Mouse (Mus musculus) hematopoietic stem cell, adult 5-6 weeks (primary cell): ENCODE results near the gene Rims1. TPM values are rescaled to one million over a fixed set of nuclear protein-coding genes. Genes with fewer than 3 reads are reported as not detected.
A peak's percentile ranks its signal among the peaks of the same experiment; 100 is the strongest.

Source experiments
- ATAC-seq, 2 experiments: fragments of 125-278 bp in 1 of 2; replicated peaks in 1 of 2; 2 replicates each; pipeline ENCODE4 v1.8.0; 2016 to 2017; ENCODE audit warnings: inconsistent platforms in 2 of 2, mild to moderate bottlenecking in 2 of 2, moderate number of reproducible peaks in 2 of 2, low read depth in 1 of 2, moderate TSS enrichment in 1 of 2; ENCODE audit not compliant: low FRiP score in 2 of 2, poor library complexity in 2 of 2, severe bottlenecking in 2 of 2, insufficient read depth in 1 of 2, low TSS enrichment in 1 of 2
- total RNA-seq: library from RNA; stranded (forward); fragments of 172-1452, 232-1000 nt; gene quantifications from 2 replicates; pipeline ENCODE4 v1.2.3, GENCODE M21; 2017

Rims1 gene
- total RNA-seq, 1 experiment from 2014 or later, result not detected

DNA sequence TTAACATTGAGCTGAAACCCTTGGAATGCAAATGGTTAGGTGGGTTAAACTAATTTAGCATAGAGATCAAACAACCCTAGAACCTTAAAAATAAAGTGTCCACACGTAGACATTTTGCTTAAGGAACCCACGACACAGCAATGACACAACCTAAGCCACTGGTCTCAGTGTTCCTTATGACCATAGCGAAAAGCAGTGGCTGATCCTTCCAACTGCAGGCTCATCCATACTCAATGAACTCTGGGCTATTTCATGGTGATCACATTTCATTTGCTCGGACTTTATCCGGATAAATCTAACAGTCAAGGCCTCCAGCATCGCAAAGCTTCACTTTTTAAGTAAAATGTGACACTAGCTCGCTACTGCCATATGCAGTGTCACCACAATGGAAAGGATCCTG is 494.3 kb downstream of the Rims1 start:
- no peak for ATAC-seq

DNA sequence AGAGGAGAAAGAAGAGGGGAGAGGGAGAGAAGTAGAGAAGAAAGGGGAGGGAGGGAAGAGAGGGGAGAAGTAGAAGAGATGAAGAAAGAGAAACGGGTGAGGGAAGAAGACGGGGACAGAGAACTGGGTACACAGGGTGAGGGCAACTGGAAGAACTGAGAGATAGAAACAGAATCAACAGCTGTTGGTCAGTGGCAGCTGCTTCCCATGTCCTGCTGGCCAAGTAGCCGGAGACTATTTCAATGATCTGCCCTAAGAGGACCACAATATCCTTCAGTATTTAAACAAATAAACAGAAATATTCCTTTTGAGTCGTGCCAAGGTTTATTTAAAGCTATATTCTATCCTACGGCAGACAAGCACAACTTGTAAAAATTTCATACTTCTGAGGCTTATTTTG is 499.3 kb downstream of the Rims1 start:
- no peak for ATAC-seq

DNA sequence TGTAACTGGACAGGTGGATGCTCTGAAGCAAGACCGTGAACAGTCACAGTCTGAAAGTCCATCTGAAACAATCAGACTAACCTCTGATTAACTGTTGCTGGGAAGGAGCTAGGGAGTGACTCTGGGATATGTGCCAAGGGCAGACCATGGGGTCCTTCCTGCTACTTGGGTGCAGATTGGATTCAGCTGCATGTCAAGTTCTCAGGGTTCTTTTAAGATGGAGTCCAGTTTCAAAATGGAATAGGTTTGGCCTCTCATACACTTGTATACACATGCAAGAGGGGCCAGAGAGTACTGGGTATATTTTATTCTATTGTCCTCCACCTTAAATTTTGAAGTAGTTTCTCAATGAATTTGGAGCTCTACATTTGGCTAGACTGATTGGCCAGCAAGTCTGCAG is 499.9 kb downstream of the Rims1 start:
- no peak for ATAC-seq

DNA sequence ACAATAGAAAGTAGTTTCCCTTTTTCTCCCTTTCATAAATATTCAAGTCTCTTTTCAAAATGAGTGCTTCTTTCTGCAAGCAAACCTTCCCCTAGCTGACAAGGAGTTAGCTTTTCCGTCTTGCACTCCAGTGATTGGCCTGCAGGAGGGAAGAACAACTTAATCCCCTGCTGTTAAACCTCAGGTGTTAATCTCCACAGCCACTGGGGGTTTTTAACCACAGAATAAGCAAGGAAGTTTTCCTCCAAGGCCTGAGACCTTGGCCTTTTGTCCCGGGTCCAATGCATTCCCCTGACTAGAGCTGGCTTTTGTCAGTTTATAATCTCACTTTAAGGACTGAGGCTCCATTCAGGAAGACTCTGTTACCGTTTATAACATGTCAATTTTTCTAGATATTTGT is 511.8 kb downstream of the Rims1 start:
- ATAC-seq, result no peak

DNA sequence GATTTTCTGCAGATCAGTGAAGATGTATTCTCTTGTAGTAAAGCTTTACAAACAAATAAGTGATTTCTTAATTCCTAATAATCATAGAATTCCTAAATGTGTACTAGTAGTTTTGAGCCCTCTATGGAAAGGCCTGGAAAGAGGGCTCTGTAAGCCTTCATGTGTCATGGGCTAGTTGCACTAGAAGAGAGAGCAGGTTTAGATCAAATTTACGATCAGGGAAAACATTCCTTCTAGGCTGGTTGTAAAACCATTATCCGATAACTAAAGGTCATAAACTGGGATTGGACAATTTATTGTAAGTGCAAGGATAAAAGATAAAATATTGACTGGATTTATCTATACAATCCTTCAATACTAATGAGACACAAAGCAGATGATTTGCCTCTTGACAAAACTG is 512.5 kb downstream of the Rims1 start:
- ATAC-seq, result no peak

DNA sequence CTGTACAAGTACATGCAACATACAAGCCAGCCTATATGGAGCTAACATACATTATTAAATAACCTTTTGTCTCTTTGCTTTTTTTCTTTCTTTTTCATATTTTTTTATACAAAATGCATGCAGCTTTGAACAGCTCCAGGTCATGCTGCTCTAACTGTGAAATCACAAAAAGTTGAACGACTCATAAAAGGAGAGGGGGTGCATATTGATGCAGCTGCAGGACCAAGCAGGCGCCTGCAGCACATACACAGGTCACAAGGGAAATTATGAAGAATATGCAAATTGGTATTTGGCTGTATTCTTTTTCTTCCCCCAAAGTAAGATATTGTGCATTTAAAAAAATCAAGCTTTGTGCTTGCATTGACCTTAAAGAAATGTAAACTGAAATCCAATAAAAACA is 519.0 kb downstream of the Rims1 start:
- no peak for ATAC-seq

DNA sequence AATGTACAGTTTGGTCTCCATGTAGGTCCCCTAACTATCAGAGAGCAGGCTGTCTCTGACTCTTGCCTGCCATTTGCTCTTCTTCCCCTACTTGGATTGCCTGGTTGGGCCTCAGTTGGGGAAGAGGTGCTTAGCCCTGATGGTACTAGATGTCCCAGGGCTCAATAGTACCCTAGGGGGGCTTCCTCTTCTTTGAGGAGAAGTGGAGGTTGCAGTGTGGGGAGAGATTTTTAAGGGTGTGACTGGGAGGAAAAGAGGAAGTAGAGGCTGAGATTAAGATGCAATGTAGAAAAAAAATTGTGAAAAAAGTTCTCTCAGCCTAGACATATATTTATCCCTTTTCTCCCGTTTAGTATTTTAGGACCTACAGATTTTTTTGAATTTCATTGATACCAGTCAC is 525.8 kb downstream of the Rims1 start:
- peak; percentile 56 to 60; a peak in 3 of 4 replicates for ATAC-seq

DNA sequence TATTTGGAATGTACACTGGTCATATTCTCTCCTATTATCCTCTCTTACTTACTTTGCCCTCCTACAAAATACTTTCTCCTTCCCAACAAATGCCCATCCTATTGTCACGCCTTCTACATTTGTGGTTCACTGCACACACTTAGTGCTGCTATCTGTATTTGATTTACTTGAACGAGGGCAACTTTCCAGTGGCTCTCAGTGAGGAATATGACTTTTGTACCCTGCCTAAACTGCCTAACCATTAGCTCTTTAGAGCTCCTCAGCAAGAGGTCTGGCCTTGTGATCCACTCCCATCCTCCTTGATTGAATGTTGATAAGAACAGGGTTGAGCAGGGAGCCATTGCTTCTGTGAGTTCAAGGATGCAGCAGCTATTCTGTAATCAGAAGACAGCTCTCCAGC is 531.7 kb downstream of the Rims1 start:
- ATAC-seq, result no peak

DNA sequence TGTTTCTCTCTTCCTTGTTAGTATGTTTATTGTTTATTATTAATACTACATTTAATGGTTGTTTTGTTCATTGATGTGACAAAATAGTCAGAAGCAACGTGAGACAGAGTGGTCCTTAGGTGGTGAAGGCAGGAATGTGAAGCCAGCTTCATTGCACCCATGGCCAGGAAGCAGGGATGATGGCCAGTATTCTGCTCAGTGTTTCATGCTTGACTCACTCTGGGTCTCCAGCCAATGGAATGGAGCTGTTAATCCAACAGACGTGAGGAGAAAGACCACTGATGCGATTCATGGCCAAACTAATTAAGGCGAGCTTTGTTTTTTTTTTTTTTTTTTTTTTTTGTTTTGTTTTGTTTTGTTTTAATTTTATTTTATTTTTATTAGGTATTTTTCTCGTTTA is 535.7 kb downstream of the Rims1 start:
- ATAC-seq, result no peak

DNA sequence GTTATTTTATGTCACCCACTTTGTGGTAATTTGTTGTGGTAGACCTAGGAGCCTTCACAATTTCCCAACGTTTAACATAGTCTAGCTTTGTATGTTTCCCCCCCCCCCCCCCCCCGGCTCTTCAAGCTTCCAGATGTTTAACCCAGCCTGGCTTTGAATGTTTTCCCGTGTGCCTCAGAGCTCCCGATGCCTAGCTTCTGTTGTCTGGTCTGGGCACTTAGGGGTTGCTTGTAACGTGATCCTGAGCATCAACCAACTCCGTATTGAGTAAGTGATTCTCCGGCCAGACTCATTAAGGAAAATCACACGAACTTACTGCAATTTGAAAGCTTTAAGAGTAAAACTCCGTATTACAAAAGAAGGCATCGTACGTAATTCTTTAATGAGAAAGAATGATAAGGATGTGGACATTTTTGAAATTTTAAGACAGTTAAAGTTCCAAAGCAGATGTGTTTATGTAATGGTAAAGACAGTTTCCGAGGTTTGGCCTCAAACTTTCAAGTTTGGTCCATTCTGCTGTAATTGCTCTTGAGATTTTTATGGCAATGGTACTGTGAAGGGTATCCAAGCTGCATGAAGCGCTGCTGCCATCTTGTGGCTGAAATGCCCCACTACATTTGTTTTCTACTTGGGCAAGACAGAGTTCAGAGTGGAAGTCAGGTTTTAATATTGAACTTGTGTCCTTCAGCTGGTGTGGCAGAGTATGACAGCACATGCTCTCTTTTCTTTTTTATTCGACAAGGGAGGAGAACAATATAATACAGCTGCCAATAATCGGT is 537.0 kb downstream of the Rims1 start:
- ATAC-seq, result peak; percentile 85 to 86

DNA sequence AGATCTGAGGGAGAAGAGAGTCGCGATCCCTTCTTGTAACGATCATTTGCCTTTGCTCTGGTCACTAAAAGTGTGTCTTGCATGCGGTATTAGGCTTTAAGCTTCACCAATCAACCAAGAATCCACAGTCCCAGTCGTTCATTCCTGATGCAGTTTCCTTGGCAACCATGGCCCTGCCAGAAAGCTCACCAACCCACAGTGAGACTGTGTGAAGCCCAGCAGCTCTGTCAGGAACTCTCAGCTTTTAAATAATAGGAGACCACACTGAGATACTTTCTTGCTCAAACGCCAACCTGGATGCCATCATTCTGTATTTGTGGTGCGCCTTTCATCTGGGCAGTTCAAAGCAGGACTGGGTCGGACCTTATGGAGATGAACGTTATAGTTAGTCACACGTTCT is 539.3 kb downstream of the Rims1 start:
- ATAC-seq, result no peak

DNA sequence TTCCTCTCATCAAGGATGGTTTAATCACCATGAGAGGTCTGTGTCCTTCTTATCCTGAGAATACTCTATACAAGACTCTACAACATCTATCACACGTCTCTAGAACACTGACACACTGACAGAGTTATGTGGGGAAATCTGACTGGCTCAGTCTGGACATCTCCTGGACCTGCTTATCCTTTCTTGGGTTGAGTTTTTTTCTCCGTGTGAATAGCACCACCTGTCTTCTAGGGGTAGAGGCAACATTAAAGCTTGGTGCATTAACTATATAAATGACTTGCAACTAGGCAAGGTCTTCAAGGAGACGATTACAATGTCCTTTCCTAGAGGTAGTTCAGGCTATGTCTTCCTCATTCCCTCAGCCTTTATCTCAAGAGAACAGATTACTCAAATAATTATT is 540.3 kb downstream of the Rims1 start:
- ATAC-seq, result no peak

DNA sequence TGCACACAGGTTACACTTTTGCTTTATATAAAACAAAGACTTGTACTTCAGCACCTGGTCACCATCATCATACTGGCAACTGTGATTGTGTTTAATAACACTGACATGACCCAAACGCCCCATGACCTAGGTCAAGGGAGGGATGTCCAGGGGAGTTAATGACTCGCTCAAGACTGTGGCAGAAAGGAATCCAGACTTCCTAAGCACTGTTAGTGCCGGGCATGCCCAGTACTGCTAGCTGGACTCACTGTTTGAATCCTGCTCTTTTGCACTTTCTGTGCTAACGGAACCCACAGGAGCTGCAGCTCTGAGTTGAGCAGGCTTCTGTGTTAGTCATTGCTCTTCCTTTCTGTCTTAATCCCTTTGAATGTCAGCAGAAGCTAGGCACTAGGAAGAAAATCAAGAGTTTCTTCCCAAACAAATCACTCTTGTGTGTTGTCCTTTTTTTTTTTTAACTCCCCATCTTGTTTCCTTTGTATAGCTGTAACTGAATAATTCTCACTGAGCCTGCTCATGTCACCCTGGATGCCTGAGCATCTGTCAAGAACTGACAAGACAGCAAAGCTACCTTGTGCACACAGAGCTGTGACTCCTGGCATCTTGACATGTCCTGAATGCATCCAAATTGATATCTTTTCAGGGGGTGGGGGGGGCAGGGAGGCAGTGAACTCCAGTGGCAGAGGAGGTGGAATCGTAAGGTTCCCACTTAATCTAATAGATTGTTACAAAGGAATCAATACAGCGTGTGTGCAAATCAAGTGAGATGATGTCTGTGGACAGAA is 543.4 kb downstream of the Rims1 start:
- ATAC-seq, result no peak

DNA sequence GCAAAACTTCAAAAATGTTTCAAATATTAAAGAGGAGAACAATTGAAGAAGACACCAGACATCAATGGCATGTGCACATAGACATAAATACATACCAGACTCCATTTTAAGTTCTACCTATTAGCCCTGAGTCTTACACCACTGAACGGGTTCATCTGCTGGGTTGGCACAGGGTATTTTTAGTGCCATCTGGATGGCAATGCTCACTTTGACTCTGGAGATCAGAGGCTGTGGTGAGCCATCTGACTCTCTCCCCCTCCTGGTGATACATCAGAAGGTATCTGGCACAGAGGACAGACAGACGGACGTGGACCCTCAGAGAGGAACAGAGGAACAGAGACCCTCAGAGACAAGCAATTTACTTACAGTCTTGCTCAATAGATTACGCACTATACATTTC is 544.1 kb downstream of the Rims1 start:
- ATAC-seq, result no peak

DNA sequence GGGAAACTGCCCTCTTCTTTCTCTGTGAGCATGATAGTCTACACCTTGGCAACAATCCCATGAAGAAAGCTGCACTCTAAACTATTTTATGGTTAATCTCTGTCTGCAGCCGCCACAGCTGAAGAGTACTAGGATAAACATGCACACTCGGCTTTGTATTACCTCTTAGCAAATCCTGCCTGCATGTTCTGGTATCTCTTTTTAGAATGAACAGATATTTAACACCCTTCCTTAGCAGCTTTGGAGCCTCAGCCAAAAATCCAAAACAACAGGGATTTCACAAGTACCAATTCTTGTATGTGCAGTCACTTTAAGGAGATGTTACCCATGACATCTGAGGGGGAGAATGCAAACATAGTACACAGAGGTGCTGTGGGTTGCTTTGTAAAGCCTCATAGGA is 545.5 kb downstream of the Rims1 start:
- no peak for ATAC-seq

DNA sequence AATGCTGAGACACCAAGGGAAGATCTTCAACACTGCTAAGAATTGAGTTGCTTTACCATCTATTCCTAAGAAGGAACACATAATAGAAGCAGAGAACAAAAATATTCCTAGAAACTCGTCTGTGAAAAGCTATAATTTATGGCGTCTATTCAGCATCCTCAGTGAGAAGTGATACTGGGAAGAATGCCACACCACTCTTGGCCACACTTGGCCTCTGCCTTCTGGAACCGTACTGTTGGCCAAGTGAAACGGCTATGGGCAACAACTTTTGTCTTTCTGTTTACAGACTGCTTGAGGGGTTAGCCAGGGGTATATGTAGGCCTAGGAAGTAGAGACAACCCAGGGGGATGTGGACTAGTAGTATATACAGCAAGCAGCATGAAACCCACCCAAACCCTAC is 547.4 kb downstream of the Rims1 start:
- ATAC-seq, result no peak

DNA sequence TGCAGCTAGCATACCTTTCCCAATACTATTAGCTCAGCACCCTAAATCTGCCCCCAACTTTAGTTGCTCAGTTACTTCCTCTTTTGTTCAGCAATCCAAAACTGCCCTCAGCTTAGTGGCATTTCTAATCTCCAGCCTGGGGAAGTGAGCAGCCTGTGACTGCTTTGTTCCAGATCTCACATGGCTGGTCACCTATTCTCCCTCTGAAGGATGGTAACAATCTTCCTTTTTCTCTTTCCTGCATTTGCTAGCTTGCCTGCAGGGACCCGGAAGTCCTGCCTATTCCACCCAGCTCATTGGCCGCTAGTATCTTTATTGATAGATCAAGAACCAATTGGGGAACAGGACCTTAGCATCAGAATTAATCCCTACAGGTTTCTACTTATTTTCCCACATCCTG is 551.5 kb downstream of the Rims1 start:
- peak; percentile 83 to 88 for ATAC-seq

DNA sequence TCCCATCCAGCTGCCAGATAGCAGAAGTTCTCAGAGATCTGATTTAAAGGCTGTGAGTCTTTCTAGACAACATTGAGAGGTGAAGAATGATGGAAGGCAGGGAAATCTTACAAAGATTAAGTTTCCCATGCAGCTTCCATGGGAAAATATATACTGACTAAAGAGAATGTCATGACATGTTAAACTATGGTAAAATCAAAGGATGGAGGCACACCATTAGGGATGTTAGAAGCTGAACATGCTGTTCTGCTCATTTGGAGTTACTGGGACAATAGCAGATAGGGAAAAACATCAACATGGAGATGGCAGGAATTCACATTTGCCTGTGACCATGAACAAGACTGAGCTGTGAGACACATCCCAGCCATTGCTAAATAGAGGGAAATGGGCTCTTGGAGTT is 552.9 kb downstream of the Rims1 start:
- no peak for ATAC-seq

DNA sequence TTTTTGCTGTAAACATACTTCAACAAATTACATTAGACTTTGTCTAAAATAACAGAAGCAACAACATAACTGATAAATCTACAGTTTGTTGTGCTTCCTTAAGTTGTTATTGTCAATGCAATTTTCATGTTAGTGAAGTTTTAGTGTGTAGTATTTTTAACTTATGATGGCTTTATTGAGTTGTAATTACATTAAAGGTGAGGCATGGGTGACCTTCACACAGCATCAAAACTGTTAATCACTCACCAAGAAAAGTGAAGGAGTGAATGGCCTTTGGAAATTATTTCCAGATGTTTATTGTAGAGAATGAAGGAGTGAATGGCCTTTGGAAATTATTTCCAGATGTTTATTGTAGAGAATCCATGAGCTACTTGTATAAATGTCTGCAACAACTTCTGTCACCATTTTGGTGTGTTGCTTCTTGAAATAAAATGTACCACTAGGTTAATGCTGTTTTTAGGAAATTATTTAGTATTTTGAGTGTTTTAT is 556.9 kb downstream of the Rims1 start:
- ATAC-seq, result no peak
